Mouse (Mus musculus) cerebellum, adult 18-20 months (tissue): Measurements from ENCODE around the gene Ubl4b.

Experiments used
- DNase-seq, 2 experiments: peaks; one replicate each; pipeline ENCODE4 v3.0.0; 2021

Gene Ubl4b

DNA sequence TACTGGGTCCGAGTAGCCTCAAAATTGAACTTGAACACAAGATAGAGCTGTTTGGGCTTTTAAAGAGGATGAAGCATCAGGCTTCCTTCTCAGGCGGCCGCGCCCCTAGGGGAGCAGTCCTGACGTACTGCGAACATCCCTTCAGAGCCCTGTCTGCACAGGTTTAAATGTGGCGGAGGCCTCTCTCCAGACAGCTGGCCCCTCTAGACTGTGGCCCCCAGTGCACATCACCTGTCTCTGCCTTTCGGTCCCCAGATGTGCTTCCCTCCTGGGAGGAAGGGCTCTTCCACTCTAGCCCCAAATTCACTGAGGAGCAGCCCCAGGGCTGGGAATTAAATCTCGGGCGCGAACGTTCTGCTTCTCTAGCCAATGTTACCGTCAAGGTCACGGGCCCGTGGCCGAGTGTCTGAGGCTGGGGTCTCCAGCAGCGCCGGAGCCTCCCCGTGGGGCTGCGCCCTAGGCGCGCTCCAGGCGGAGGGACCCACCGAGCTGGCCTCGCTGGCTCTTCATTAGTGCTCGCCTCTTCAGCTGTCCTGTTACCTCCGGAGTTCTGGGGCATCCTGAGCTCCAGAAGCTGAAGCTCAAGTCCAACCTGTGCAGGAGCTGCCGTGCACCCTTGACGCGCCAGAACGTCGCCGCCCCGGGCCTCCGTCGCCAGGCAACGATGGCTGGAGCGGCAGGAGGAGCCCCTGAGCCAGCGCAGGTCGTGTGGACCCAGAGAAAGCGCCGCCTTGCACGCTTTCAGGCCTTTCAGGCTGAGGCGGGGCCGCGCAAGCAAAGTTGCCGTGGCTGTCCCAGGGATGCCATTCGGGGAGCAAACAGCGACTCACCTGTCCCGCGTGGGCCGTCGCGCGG lies 37.9 kb downstream of the Ubl4b start:
- DNase-seq, result peak; percentile 68 to 70

DNA sequence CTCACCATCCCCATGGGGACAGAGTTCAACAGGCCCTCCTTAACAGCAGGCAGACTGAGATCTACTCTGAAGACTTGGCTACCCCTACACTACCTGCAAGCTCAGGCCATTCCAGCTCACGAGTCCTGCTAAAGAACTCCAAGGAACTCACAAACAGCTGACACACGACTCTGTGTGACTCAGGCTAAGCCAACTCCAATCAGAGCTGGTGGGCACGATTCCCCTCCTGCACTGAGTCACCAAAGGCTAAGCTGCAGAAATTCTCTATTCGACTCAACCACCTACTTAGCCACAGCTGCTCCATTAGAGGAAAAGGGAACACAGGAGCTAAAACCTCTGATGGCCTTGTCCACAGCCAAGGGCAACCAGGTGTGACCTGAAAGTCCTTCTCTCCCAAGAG lies 38.9 kb downstream of the Ubl4b start:
- DNase-seq, result no peak

DNA sequence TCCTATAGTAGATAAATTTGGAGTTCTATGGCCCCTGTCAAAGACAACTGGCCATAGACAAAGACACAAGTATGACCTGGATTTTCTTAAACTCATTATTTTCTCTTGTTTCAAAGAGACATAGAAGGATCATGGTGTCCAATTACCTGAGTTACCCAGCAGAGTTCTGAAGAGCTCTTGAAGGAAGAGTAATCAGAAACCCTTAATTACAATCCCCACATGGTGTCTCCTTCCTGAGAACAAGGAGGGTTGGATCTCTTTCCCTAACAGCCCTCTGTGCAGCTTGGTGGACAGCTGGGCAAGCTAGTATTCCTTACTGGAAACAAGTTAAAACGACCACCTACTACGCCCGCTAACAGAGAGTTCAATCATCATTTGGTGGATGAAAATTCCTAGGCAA lies 43.5 kb downstream of the Ubl4b start:
- no peak for DNase-seq

DNA sequence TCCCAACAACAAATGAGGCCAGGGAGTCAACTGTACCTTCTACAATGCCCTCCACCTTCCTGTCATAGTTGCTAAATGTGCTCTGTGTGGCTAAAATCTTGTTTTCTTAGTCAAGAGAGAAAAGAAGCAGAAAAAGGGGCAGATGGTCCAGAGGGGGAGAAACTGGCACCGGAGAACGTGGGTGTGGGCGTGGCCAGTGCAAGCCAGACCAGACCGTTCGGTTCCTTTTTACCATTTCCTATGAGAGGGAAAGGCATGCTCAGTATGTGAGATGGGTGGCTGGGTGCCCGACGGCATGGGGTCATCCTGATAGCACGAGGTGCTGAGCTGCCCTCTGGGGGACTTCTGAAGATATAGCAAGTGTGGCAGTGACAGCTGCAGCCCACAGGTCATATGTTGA lies 46.2 kb downstream of the Ubl4b start:
- DNase-seq, result peak; percentile 49

DNA sequence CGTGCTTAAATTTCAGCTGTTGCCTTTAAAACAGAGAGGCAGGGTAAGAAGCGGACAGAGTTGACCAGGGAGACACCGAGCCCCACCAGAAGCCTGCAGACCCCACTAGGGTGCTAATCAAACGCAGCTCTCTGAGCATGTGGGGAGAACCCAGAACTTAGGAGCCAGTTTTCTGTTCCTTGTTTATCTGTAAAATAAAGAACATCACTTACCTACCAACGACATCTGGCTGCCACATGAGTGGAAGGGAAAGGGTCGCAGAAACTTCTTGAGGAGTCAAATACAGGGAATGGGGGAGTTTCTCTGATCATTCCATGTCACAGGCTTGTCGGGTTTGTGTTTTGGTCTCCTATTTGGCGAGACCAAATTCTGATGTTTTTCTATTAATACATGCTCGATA lies 46.9 kb downstream of the Ubl4b start:
- DNase-seq, result no peak

DNA sequence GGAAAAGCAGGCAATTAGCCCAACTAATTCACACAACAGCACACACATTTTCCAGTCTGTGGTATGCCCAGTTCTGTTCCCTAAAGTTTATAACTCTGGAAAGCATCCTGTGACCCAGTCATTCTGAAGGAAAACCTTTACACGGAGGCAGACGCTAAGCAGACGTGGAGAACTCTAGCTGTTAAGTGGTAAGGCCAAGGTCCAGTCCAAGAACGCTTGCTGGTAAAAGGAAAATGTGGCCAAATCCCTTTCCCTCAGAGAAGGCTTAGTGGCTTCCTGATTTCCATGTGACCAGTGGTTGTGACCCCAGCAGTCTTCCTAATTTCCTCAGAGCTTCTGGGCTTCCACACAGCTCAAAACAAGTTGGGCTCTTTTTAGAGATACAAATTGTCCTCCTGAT lies 48.3 kb downstream of the Ubl4b start:
- no peak for DNase-seq

DNA sequence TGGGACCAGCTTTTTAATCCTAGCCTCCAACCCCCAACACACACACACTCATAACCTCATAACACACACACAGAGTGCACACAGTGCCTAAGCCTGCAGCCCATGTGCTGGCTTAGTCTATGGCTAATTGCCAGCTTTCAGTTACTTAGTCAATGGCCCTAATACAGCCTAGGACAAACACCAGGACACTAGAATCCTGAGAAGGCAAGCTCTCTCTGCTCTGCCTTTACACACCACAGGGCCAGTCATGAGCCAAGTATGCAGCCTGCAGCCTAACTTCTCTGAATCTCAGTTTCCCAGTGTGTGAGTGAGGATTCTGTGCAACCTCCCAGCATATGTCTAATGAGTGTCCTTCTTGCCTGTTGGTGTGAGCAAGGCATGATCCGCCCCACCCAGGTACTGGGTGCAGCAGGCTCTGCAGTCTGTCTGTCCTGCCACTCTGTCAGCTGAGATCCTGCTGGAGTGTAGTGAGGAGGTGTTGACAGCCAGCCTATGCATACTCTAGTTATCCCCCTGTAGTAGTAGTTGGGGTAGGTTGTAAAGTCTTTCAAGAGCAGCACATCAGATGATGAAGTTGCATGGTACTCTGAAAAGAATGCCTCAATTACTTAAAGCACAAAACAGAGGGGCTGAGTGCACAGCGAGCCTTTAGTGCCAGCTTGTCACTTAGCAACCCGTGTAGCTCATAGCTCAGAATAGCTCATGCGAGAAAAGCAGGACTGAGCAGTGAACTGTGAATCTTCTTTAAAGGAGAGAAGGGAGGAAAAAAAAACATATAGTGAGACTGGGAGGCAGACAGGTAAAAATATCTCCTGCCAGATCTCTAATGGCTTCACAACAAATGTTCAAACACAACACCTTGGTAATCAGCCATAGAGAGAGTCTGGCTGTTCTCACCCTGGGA lies 49.2 kb downstream of the Ubl4b start:
- peak in 1 of 2 experiments; percentile 34 for DNase-seq

DNA sequence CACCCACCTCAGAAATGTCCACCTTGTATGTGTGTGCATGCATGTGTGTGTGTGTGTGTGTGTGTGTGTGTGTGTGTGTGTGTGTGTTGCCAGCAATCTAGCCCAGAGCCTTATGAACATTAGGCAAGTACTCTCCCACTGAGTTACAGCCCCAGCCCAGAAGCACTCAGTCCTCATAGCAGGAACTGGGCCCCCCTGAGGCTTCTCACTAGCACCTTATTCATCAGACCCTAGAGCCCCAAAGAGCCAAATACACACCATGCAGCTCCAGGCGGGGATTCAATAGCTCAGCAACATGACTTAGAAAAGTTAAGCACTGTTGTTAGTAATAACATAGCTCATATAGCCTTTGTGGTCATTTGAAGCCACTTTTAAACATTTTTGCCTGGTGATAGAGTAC lies 50.3 kb downstream of the Ubl4b start:
- DNase-seq, result no peak

DNA sequence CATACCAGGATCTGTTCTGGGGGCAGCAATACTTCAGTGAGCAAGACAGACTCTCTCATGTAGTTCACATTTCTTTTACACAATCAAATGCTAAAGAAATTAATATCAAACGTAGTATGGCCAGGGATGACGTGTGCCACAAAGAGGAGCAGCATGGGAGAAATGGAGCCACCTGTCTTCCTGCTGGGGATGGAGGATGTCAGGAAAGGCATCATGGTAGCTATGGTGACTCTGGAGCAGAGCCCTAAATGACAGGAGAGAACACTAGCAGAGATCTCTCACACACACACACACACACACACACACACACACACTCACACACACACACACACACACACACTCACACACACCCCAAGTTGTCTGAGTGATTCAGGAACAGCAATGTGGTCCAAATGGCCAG lies 51.2 kb downstream of the Ubl4b start:
- no peak for DNase-seq
